Mouse (Mus musculus) heart, embryonic 12.5 days (tissue): Measurements from ENCODE around the gene Gusb. TPM values are rescaled to one million over a fixed set of nuclear protein-coding genes. Genes with fewer than 3 reads are reported as not detected.
A peak's percentile ranks its signal among the peaks of the same experiment; 100 is the strongest.

Experiments
- ATAC-seq: fragments of 200-750 bp; cut with Nextera tagmentation; 2 replicates; pipeline ENCODE4 v1.8.0; 2017; ENCODE audit warnings: moderate TSS enrichment, moderate library complexity; ENCODE audit not compliant: insufficient number of reproducible peaks, low FRiP score
- H3K27ac ChIP-seq: fragments of 300-500 bp; sonication (generic); 2 replicates; pipeline ENCODE4 v1.5.1; 2016; ENCODE audit warnings: mild to moderate bottlenecking, moderate library complexity; ENCODE audit not compliant: poor library complexity, severe bottlenecking
- H3K27me3 ChIP-seq: fragments of 300-500 bp; sonication (generic); replicated peaks from 2 replicates; pipeline ENCODE4 v1.6.1; 2016; ENCODE audit warnings: mild to moderate bottlenecking, moderate library complexity
- H3K36me3 ChIP-seq: fragments of 300-500 bp; sonication (generic); 2 replicates; pipeline ENCODE4 v1.6.1; 2016; ENCODE audit warnings: mild to moderate bottlenecking, moderate library complexity
- H3K4me1 ChIP-seq: fragments of 300-500 bp; sonication (generic); replicated peaks from 2 replicates; pipeline ENCODE4 v1.6.1; 2016; ENCODE audit warnings: mild to moderate bottlenecking
- H3K4me2 ChIP-seq: fragments of 300-500 bp; sonication (generic); 2 replicates; pipeline ENCODE4 v1.6.1; 2016; ENCODE audit warnings: mild to moderate bottlenecking, moderate library complexity
- H3K4me3 ChIP-seq: fragments of 300-500 bp; sonication (generic); 2 replicates; pipeline ENCODE4 v1.5.1; 2016; ENCODE audit warnings: mild to moderate bottlenecking
- H3K9ac ChIP-seq: fragments of 300-500 bp; sonication (generic); 2 replicates; pipeline ENCODE4 v1.6.1; 2016; ENCODE audit warnings: mild to moderate bottlenecking, moderate library complexity
- H3K9me3 ChIP-seq: fragments of 300-500 bp; sonication (generic); replicated peaks from 2 replicates; pipeline ENCODE4 v1.6.1; 2016; ENCODE audit warnings: mild to moderate bottlenecking, moderate library complexity
- WGBS: fragments of 180-500 bp; shearing (Covaris S2); methylation state at CpG from one replicate; pipeline ENCODE4 v1.1.7; 2016; 5-methylcytosine and 5-hydroxymethylcytosine counted together
- polyA plus RNA-seq: library from polyadenylated mRNA; unstranded; fragments of >200 nt; fragmentation: Nextera tagmentation; extraction: Ambion mirVana; gene quantifications from 2 replicates; pipeline ENCODE4 v1.2.1, GENCODE M21; 2016

Gene Gusb
- polyA plus RNA-seq, 1 experiment from 2014 or later, result 48.1 TPM

DNA sequence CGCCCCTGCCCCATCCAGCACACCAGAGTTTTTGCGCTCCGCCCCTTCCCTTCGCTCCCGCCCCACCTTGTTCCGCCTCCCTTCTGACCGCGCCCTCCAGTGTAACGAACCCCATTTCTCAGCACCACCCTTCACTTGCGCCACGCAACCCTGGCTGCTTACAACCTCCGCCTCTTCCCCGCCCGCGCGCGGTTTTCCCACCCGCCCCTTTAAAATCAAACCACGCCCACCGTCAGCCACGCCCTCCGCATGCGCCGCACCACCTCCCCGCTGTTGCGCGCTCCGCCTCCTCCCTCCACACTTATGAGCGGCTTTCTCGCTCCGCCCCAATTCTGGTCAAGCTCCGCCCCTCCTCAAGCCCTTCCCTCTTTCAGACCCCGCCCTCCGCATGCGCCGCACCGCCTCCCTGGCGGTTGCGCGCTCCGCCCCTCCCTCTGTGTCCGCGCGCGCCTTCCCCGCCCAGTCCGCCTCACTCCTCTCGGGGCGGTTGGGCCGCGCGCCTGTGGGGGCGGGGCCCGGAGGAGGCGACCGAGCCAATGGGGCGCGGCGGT lies 61.3 kb downstream of the Gusb start, which contains the start of gene Vkorc1l1:
Gene Vkorc1l1 (plus strand): TSS at position 476 of the 551 bp plus-strand sequence.
- H3K9ac ChIP-seq, result peak within 1 kb of the TSS; percentile 95
- peaks cover 9% of the 10 kb centered on the region for H3K36me3 ChIP-seq
- peak within 1 kb of the TSS; percentile 81 for H3K4me2 ChIP-seq
- H3K27me3 ChIP-seq, result no peaks in the 10 kb centered on the region
- peak within 1 kb of the TSS; percentile 94 for H3K4me3 ChIP-seq
- peak; percentile 97 for ATAC-seq
- H3K9me3 ChIP-seq, result no peaks in the 10 kb centered on the region
- peak within 1 kb of the TSS; percentile 58 for H3K27ac ChIP-seq
- H3K4me1 ChIP-seq, result no peaks in the 10 kb centered on the region; the same call in 1 of the 2 replicates
- WGBS, result 1% methylated on average over 54 of the region's 59 CpGs

DNA sequence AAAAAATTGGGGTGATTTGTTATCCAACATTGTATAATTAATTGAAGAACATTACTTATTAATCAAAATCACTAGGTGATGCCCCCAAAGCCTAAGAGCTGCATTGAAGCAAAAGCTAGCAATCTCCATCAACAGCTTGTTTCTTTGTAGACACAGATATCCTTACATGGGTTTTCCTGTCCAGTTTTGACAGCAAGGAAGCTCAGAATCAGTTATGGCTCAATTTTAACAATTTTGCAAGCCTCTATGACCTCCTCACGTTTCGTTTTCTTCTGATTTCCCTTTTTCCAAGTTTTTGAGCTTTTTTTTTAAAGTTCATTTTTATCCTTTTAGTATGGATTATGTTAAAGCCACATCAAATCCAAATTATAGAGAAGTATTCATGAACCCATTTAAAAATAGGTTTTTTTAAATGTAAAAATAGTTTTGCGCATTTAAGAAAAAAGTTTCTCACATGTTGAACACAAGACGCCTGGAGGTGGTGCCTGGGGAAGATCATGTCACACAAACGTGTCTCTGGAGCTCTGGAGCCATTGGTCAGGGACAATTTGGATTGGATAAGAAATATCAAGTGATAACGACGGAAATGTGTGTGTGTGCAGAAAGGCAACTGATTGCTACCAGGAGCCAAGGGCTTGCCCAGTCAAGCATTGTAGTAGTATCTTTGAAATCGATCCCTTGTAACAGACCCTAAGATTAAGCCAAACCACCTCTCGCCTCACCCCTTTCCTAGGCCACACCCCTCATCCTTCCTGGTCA lies 61.9 kb downstream of the Gusb start:
- H3K4me1 ChIP-seq, result no peaks in the 10 kb centered on the region; the same call in 1 of the 2 replicates
- peaks cover 9% of the 10 kb centered on the region for H3K36me3 ChIP-seq
- H3K9me3 ChIP-seq, result no peaks in the 10 kb centered on the region
- H3K27ac ChIP-seq, result peak overlapping the region; percentile 12; the same call in 1 of the 2 replicates
- peak overlapping the region; percentile 64 for H3K4me2 ChIP-seq
- no peaks in the 10 kb centered on the region for H3K27me3 ChIP-seq
- peak overlapping the region; percentile 94 for H3K4me3 ChIP-seq
- WGBS, result 5% methylated on average over 9 of the region's 9 CpGs
- ATAC-seq, result 0 out of 2 replicates have a peak, but pooled peaks have one; percentile 3
- H3K9ac ChIP-seq, result no peak overlapping the region

DNA sequence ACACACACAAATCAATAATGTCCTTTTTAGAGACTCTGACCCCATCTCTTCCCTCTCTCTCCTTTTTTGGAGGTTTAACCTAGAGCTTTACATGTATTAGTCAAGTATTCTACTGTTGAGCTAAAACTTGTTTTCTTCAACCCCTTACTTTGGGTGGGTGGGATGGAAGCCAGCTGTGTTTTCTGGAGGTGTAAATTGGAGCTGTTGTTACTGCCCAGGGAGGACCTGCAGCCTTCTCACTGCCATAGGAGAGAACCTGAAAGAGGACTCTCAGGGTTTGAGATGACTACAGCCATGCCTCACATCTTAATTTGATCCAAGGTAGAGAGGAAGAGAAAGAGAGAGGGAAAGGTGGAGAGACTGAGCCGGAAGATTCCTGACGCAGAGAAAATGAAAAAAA lies 62.6 kb downstream of the Gusb start:
- Histone ChIP-seq H3K36me3 (peaks cover 5% of the 10 kb centered on the region), H3K27me3 (no peaks in the 10 kb centered on the region), H3K27ac (no peak overlapping the region), H3K9ac (no peak overlapping the region), H3K4me3 (no peak overlapping the region), H3K4me1 (no peaks in the 10 kb centered on the region; the same call in 1 of the 2 replicates), H3K9me3 (no peaks in the 10 kb centered on the region), H3K4me2 (no peak overlapping the region)
- no peak for ATAC-seq
- 53% methylated on average over 2 of the region's 2 CpGs for WGBS

Other genes starting within 250 kb of the Gusb start
- gene Psph, start 215.6 kb downstream of the Gusb start, polyA plus RNA-seq, result 27.0 and 27.4 TPM in 2 replicates
- 40.7 and 42.4 TPM in 2 replicates for gene Sumf2, start 156.1 kb downstream of the Gusb start, polyA plus RNA-seq
- 738 and 776 TPM in 2 replicates for gene Chchd2, start 115.6 kb downstream of the Gusb start, polyA plus RNA-seq
- 3.5 and 4.5 TPM in 2 replicates for gene Zbed5, start 107.3 kb downstream of the Gusb start, polyA plus RNA-seq
- 0.77 and 1.1 TPM in 2 replicates for gene Phkg1, start 104.5 kb downstream of the Gusb start, polyA plus RNA-seq
- gene Nupr1l, start 94.5 kb downstream of the Gusb start, polyA plus RNA-seq, result 2.0 and 2.3 TPM in 2 replicates
- gene Vkorc1l1, start 61.1 kb downstream of the Gusb start, polyA plus RNA-seq, result 23.2 and 24.2 TPM in 2 replicates
- gene Asl, start 26.2 kb upstream of the Gusb start, polyA plus RNA-seq, result 15.7 and 19.1 TPM in 2 replicates
- 21.2 and 22.5 TPM in 2 replicates for gene Crcp, start 26.2 kb upstream of the Gusb start, polyA plus RNA-seq
- gene Tpst1, start 70.3 kb upstream of the Gusb start, polyA plus RNA-seq, result 25.8 and 29.4 TPM in 2 replicates
- 4.8 and 5.1 TPM in 2 replicates for gene Kctd7, start 141.8 kb upstream of the Gusb start, polyA plus RNA-seq
- gene Rabgef1, start 168.7 kb upstream of the Gusb start, polyA plus RNA-seq, result 25.0 and 27.7 TPM in 2 replicates
- gene Tmem248, start 214.0 kb upstream of the Gusb start, polyA plus RNA-seq, result 41.5 and 43.6 TPM in 2 replicates